Mouse (Mus musculus) stomach, embryonic 16.5 days (tissue): Measurements from ENCODE around the gene Hes7. TPM values are rescaled to one million over a fixed set of nuclear protein-coding genes. Genes with fewer than 3 reads are reported as not detected.
A peak's percentile ranks its signal among the peaks of the same experiment; 100 is the strongest.

Experiments
- ATAC-seq: fragments of 200-750 bp; cut with Nextera tagmentation; 2 replicates; pipeline ENCODE4 v1.8.0; 2017; ENCODE audit warnings: moderate number of reproducible peaks, moderate TSS enrichment; ENCODE audit not compliant: insufficient read depth, low FRiP score
- H3K27ac ChIP-seq: fragments of 300-500 bp; sonication (generic); 2 replicates; pipeline ENCODE4 v1.5.1; 2014; ENCODE audit warnings: low read length
- H3K27me3 ChIP-seq: fragments of 300-500 bp; sonication (generic); 2 replicates; pipeline ENCODE4 v1.6.1; 2014; ENCODE audit warnings: low read length, control low read depth, mixed read lengths; ENCODE audit not compliant: control insufficient read depth, insufficient read depth
- H3K36me3 ChIP-seq: fragments of 300-500 bp; sonication (generic); 2 replicates; pipeline ENCODE4 v1.6.1; 2014; ENCODE audit warnings: low read length; ENCODE audit not compliant: control insufficient read depth, insufficient read depth
- H3K4me1 ChIP-seq: fragments of 300-500 bp; sonication (generic); 2 replicates; pipeline ENCODE4 v1.6.1; 2014; ENCODE audit warnings: low read length, control low read depth, mixed read lengths; ENCODE audit not compliant: control insufficient read depth, insufficient read depth
- H3K4me2 ChIP-seq: fragments of 300-500 bp; sonication (generic); 2 replicates; pipeline ENCODE4 v1.6.1; 2014; ENCODE audit warnings: low read depth, low read length, mixed read lengths
- H3K4me3 ChIP-seq: fragments of 300-500 bp; sonication (generic); replicated peaks from 2 replicates; pipeline ENCODE4 v1.5.1; 2014; ENCODE audit warnings: mild to moderate bottlenecking, low read length
- H3K9ac ChIP-seq: fragments of 300-500 bp; sonication (generic); 2 replicates; pipeline ENCODE4 v1.6.1; 2014; ENCODE audit warnings: low read length
- H3K9me3 ChIP-seq: fragments of 300-500 bp; sonication (generic); replicated peaks from 2 replicates; pipeline ENCODE4 v1.6.1; 2016; ENCODE audit warnings: low read length, control low read depth; ENCODE audit not compliant: control insufficient read depth
- WGBS: fragments of 180-500 bp; shearing (Covaris S2); extraction: QIAGEN DNeasy Blood & Tissue Kit; methylation state at CpG from one replicate; pipeline ENCODE4 v1.1.7; 2014; 5-methylcytosine and 5-hydroxymethylcytosine counted together
- polyA plus RNA-seq: library from polyadenylated mRNA; unstranded; fragments of >200 nt; fragmentation: Nextera tagmentation; extraction: Ambion mirVana; gene quantifications from 2 replicates; pipeline ENCODE4 v1.2.1, GENCODE M21; 2015

Gene Hes7
- polyA plus RNA-seq, 1 experiment from 2014 or later = 0.40 TPM

DNA sequence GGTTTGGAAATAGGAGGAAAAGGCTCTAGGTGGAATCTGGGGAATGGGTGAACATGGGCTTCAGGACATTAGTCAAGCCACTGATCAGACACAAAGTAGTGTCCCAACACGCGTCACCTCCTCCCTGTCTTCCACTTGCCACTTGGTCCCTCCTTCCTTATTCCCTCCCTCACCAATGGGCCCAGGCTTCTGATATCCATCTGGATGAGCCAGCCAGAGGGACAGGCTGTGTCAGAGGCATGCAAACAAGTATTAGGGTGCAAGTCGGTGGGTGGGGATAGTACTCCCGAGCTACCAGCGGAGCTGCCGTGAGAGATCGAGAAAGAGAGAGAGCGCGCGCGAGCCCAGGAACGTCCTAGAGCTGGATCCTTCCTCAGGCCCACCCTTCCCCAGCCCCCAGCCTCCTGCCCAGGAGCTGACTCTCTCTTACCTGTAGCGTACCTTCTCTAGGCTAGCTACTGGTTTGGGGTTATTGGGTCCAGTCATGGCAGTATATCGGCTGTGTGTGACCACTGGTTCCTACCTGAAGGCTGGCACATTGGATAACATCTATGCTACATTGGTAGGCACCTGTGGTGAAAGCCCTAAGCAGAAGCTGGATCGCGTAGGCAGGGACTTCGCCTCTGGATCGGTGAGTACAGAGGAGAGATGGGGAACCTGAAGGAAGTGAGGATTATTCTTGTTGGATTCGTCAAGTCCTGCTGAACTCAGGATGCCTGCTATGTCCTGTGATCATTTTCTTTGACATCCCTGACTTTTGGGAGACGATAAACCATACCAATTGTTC is 5.9 kb downstream of the Hes7 start:
- ATAC-seq = no peak
- Histone ChIP-seq H3K4me2 (peak overlapping the region; percentile 91), H3K9ac (peak overlapping the region; percentile 69), H3K27ac (peak overlapping the region; percentile 84; the same call in 1 of the 2 replicates), H3K4me3 (peak overlapping the region; percentile 65), H3K4me1 (peaks cover 7% of the 10 kb centered on the region), H3K27me3 (no peaks in the 10 kb centered on the region), H3K36me3 (no peaks in the 10 kb centered on the region), H3K9me3 (no peaks in the 10 kb centered on the region)
- WGBS = 10% methylated on average over 20 of the region's 20 CpGs

DNA sequence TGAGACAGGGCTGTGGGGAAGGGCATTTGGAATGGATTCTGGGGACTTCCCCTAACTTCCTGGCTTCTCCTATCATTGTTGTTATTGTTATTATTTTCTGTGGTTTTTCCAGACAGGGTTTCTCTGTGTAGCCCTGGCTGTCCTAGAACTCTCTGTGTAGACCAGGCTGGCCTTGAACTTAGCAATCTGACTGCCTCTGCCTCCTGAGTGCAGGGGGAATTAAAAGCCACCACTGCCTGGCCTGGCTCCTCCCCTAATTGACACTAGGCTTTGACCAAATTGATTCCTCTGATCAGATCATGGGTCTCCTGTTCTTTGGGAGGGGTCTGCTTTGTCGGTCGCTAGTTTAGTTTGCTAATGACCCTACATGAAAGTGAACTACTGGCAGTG is 6.5 kb downstream of the Hes7 start:
- Histone ChIP-seq H3K4me2 (peak overlapping the region; percentile 91; the same call in 1 of the 2 replicates), H3K27me3 (no peaks in the 10 kb centered on the region), H3K9ac (no peak overlapping the region), H3K36me3 (no peaks in the 10 kb centered on the region), H3K4me3 (no peak overlapping the region), H3K27ac (no peak overlapping the region), H3K9me3 (no peaks in the 10 kb centered on the region), H3K4me1 (peaks cover 7% of the 10 kb centered on the region)
- ATAC-seq = no peak
- 47% methylated on average over 2 of the region's 2 CpGs for WGBS

DNA sequence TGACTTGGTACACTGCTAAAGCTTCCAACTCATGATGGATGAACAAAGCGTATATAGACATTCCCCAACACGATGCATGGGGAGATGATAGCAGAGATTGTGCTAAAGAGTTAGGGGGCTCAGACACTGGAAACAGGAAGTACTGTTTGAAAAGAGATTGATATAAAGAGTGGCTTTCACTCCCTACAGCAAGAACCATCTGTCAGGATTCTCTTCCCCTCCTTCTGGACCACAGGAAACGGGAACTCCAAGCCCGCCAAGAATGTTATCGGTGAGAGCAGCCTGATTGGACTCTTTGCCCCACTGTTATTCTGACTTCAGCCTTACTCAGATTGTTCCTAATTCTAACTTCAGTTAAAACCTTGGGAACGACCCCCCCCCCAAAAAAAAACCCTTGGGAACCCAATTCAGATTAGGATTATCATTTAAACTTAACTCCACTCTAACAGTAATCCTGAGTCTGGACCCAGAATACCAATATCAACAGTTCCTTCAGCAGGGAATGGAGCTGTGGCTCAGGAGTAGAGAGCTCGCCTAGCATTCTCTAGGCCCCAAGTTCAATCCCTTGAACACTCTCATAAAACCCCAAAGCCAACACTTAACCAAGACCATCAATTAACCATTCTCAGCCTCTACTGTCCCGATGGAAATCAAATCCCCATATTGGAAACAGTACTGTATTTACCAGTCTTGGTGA is 8.4 kb downstream of the Hes7 start:
- H3K9me3 ChIP-seq = no peaks in the 10 kb centered on the region
- H3K4me3 ChIP-seq = no peak overlapping the region
- H3K9ac ChIP-seq = no peak overlapping the region
- no peak for ATAC-seq
- no peaks in the 10 kb centered on the region for H3K36me3 ChIP-seq
- WGBS = 67% methylated on average over 8 of the region's 8 CpGs
- H3K27me3 ChIP-seq = no peaks in the 10 kb centered on the region
- peaks cover 9% of the 10 kb centered on the region for H3K4me1 ChIP-seq
- H3K4me2 ChIP-seq = no peak overlapping the region
- no peak overlapping the region for H3K27ac ChIP-seq

DNA sequence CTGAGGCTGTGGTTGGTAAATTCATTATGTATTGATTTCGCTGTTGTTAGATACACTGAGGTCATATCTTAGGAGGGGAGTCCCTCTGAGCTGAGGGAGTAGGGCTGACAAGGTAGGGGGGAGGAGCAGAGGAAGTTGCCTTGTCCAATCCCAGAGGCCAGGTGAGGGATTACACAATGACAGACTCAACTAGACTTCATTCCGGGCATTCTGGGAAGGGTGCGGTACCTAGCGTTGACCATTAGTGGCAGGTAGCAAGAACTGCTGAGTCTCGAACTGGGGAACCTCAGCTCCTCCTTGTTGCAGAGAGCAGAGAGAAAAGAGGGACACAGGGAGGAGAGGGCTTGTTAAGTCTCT is 13.3 kb downstream of the Hes7 start:
- H3K4me1 ChIP-seq = 0 out of 2 replicates have a peak, but pooled peaks cover 13% of the 10 kb centered on the region
- ATAC-seq = no peak
- peak overlapping the region; percentile 54 for H3K4me3 ChIP-seq
- H3K9me3 ChIP-seq = no peaks in the 10 kb centered on the region
- 0 out of 2 replicates have a peak overlapping the region, but pooled peaks have one; percentile 70 for H3K9ac ChIP-seq
- no peaks in the 10 kb centered on the region for H3K27me3 ChIP-seq
- WGBS = 18% methylated on average over 5 of the region's 5 CpGs
- no peaks in the 10 kb centered on the region for H3K36me3 ChIP-seq
- peak overlapping the region; percentile 73 for H3K4me2 ChIP-seq
- H3K27ac ChIP-seq = no peak overlapping the region

DNA sequence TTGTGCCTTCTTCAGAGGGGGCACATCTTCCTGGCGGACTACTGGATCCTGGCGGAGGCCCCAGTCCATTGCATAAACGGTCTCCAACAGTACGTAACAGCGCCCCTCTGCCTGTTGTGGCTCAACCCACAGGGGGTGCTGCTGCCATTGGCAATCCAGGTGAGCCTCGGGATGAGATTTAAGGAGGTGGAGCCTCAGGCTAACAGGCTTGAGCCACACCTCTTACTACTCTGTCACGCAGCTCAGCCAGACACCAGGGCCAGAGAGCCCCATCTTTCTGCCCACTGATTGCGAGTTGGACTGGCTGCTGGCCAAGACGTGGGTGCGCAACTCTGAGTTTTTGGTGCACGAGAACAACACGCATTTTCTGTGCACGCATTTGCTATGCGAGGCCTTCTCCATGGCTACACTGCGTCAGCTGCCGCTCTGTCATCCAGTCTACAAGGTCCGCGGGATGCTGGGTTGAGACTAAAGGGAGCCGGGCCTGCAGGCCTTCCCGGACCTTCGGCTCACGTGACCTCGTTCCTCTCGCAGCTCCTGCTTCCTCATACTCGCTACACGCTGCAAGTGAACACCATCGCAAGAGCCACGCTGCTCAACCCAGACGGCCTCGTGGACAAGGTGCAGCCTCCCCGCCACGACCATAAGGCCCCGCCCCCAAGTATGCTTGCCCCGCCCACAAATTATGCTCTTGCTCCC is 13.9 kb downstream of the Hes7 start:
- WGBS = 2% methylated on average over 34 of the region's 34 CpGs
- no peaks in the 10 kb centered on the region for H3K36me3 ChIP-seq

DNA sequence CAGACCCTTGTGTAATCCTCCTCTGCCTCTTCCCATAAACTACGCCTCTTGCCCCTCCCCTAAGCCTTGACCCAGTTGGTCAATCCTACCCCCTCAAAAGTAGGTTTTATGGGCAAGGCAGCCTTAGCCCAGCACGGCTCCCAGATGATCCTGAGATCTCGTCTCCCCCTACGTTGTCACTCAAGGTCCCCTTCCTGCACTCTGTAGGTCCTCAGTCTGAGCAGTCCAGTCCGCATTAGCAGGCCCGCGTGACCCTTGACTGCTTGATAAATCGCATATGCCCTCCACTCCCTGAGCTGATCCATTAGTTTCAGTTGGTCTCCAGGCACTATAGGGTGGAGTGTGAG is 14.4 kb downstream of the Hes7 start:
- H3K4me2 ChIP-seq = peak overlapping the region; percentile 73
- ATAC-seq = peak; percentile 27; the same call in 1 of the 2 replicates
- H3K27ac ChIP-seq = no peak overlapping the region
- no peaks in the 10 kb centered on the region for H3K9me3 ChIP-seq
- no peaks in the 10 kb centered on the region for H3K36me3 ChIP-seq
- no peaks in the 10 kb centered on the region for H3K27me3 ChIP-seq
- WGBS = 28% methylated on average over 8 of the region's 8 CpGs
- H3K4me1 ChIP-seq = 0 out of 2 replicates have a peak, but pooled peaks cover 13% of the 10 kb centered on the region
- peak overlapping the region; percentile 70 for H3K9ac ChIP-seq
- H3K4me3 ChIP-seq = peak overlapping the region; percentile 54

More for the DNA sequence above, 13.9 kb downstream of the Hes7 start:
- Histone ChIP-seq H3K4me1 (0 out of 2 replicates have a peak, but pooled peaks cover 13% of the 10 kb centered on the region), H3K4me3 (peak overlapping the region; percentile 54), H3K4me2 (peak overlapping the region; percentile 73), H3K27me3 (no peaks in the 10 kb centered on the region), H3K9ac (peak overlapping the region; percentile 70), H3K9me3 (no peaks in the 10 kb centered on the region), H3K27ac (no peak overlapping the region)
- peak; percentile 79 for ATAC-seq

DNA sequence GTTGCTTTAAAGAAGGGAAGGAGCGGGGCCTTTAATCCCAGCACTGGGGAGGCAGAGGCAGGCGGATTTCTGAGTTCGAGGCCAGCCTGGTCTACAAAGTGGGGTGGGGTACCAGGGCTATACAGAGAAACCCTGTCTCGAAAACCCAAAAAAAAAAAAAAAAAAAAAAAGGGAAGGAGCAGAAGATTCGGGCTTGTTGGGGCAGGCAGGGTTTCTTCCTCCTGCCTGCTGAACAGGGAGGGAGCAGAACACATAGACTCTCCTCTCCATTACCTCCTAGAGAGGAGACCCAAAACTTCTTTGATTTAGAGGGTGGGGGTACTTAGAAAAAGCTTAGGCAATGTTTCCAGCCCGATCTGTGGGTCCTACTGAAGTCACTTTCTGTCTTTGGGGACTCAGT is 15.2 kb downstream of the Hes7 start:
- H3K4me1 ChIP-seq = 0 out of 2 replicates have a peak, but pooled peaks cover 13% of the 10 kb centered on the region
- no peaks in the 10 kb centered on the region for H3K9me3 ChIP-seq
- no peak overlapping the region for H3K4me2 ChIP-seq
- no peaks in the 10 kb centered on the region for H3K36me3 ChIP-seq
- H3K9ac ChIP-seq = no peak overlapping the region
- WGBS = 87% methylated on average over 6 of the region's 6 CpGs
- no peak overlapping the region for H3K27ac ChIP-seq
- no peak overlapping the region for H3K4me3 ChIP-seq
- ATAC-seq = no peak
- H3K27me3 ChIP-seq = no peaks in the 10 kb centered on the region

DNA sequence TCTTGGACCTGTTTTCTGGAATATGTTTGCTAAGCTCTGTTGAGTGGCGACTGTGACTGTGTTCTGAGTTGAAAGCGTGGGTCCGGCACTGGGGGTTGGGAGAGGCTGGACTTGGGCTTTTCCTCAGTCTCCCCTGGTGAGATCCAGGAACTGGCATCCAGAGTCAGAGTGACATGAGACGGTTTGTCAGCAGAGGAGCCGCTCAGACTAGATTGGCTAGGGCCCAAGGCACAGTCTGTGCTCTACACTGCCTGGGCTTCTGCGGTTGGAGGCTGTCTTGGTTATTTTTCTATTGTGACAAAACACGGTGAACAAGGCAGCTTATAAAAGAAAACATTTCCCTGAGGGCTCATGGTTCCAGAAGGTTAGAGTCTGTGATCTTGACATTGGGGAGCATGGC is 27.3 kb downstream of the Hes7 start:
- Histone ChIP-seq H3K9ac (no peak overlapping the region), H3K36me3 (no peaks in the 10 kb centered on the region), H3K27me3 (no peaks in the 10 kb centered on the region), H3K9me3 (no peaks in the 10 kb centered on the region), H3K4me1 (peaks cover 6% of the 10 kb centered on the region; the same call in 1 of the 2 replicates), H3K4me2 (no peak overlapping the region), H3K27ac (no peak overlapping the region), H3K4me3 (no peak overlapping the region)
- 78% methylated on average over 7 of the region's 7 CpGs for WGBS
- ATAC-seq = no peak
